Mouse (Mus musculus) CD4-positive, CD25-positive, alpha-beta regulatory T cell, adult 2 months (primary cell): ENCODE measurements at regions not wholly inside any gene's neighbourhood (a gene's known extent, or its start where the extent isn't known, plus 50 kb on each side); places are given as distances from the start of the nearest gene placed in this dataset.

Experiments
- DNase-seq: peaks from one replicate; pipeline ENCODE4 v3.0.0-alpha.2; 2012; ENCODE audit warnings: low read depth, low spot score

DNA sequence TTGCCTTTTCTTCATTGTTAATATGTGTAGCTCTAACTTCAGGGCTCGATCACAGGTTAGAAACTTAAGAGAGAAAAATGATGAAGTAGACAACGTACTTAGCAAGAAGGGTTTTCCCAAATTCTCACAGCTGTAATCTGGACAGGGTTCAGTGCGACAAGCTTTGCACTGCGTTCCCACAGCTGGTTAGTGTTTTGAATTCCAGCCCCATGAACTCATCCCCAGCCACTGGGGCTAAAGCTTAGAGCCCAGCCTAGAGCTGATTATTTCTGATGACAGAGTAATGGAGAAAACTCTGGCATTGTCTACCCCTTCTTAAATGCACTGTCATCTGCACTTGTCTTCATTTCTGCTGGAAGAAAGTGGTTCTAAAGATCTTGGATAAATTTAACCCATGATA lies 319.7 kb upstream of the Jag1 start:
- DNase-seq: no peak

DNA sequence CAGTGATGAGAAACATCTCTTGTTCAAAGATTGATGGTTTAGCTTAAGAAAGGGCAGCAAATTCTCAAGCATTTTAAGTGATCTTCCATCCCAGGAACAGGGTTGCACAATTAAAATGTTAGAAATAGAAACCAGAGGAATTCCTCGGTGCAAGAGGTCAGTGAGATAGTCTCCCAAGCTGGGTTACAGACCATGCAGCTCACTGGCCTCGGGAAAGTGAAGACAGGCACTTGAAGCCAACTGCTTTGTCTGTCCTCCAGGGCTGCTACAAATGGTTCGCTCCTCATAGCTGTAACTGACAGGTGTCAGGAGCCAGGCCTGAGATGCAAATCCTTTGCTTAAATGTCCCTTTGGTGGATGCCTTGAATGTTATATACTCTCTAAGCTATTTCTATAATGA lies 306.2 kb upstream of the Jag1 start:
- DNase-seq: no peak

DNA sequence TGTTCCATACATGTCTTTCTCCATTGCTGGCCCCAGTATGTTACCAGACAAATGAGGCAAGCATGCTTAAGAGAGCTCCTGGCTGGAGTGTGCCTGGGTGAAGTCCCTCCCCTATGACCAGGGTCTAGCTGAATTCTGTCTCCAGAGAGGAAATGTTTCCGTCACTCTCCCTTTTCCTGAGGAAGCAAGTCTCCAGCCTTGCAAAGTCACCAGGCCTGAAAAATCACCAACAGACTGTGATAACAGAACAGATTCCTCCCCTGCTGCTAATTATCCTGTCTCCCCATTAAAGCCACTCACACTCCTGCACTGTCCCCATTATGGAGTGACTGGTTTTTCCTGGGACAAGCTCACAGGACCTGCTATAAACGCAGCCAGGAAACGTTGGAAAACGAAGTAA lies 303.2 kb upstream of the Jag1 start:
- no peak for DNase-seq

DNA sequence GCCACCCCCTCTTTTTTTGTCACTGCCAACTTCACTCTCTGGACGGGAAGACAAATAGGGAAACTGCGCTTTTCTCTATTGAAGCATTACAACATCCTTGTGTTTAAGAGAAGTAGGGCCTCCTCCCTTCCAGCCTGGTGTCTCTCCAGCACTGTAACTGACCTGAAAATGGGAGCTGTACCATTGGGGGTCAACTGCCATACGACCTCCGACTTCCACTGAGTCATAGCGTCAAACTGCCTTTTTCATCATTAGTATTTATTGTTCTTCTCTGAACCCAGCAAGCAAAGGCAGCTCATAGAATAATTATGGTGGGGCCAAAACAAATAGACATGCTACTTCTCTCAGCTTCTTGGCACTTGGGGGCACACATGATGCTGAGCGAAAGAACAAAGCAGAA lies 301.2 kb upstream of the Jag1 start:
- no peak for DNase-seq

DNA sequence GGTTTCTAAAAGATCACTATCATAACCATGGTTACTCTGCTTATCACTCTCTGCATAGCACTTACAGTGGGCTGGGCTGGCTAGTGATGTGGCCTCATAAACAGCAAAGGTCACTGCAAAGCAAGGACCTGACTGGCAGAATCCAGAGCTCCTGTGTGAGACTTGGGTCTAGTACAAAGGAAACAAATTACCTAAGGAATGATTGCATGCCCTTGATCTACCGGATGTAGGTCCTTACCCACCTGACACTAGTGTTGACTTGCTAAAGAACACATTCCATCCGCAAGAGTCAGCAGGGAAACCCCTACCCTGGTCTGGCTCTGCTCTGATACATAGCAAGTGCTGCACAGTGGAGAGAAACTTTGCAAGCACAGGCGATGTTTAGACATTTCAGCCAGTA lies 297.0 kb upstream of the Jag1 start:
- DNase-seq: no peak

DNA sequence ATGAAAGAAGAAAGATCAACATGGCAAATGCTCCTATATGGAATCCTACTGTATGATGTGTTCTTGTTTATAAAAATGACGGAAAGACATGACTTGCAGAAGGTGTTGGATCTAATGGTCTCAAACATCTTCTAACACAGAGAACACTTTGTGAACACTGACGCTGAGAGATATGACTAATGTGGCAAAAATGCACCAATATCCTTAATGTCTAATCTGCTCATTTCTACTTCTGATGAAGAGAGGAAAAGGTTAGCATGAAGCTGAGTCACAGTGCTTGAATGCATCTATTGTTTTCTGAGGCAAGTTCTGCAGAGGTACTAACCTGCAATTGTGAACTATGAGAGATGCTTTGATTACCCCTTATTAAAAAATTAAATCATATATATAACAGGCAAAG lies 293.2 kb upstream of the Jag1 start:
- no peak for DNase-seq

DNA sequence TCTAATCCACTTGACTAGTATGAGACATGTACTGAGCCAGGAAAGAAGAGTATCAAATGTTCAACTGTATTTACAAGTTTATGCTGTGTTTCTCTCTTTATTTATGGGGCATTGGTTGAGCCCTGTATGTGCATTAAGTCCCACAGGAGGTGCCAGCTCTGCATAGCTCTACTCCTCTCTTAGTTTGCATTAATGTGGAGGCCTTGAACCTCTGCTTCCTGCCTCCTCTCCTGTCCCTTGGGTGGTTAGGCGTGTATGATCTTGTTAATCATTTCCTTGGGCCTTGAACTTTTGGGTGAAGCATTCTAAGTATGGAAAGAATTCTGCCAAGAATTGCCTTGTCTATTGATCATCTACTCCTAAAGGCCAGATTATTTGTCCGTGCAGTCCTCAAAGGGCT lies 291.9 kb upstream of the Jag1 start:
- DNase-seq: no peak

DNA sequence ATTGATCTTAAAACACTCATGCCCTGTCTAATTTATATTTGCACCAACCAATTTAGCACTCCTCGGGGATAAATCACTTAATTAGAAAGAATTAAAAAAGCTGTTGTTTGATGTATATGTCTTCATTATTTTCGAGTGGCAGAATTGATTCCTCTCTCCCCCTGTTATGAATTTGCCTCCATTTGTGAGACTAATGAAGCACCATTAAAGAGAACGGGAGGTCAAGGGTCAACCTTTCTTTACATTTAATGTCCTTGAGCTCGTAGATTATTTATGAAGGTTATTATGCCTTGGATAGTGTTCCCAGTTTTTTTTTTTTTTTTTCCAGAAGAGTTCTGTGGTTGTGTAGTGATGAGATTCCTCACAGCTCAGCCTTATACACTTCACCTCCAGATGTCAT lies 277.0 kb upstream of the Jag1 start:
- no peak for DNase-seq

DNA sequence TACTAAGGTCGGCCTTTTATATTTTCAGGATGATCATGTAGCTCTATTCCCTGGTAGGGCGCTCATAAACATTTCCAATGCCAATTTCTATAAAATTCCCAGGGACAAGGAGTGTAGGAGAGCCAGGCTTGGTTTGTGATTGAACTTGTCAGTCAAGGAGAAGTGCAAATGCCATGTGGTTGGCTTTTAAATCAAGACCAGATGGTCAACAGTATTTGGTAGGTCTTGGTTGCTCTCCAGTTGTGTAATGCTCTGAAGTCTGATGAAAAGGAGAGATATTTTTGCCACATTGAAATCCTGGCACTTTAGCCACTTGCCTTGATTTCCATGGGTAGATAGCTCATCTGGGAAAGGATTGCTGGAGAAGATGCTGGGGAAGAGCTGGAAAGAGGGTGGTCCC lies 263.4 kb upstream of the Jag1 start:
- DNase-seq: no peak

DNA sequence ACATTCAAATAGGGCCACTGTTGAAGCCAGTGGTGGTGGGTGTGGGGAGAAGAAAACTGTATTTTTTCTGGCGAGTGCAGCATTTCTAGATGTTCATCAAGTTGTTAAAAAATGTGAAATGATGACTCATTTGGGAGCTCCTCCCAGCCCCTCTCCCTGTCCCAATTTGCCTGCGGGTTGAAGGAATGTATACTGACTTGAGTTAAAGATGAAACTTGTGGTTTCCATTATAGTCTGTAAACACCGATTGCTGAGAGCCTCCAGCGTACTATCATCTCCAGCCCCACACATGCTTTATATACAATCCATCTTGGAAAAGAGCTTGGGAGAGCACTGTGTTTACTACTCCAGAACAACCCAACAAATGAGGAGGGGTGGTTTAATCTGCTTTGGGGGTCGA lies 258.9 kb upstream of the Jag1 start:
- DNase-seq: no peak

DNA sequence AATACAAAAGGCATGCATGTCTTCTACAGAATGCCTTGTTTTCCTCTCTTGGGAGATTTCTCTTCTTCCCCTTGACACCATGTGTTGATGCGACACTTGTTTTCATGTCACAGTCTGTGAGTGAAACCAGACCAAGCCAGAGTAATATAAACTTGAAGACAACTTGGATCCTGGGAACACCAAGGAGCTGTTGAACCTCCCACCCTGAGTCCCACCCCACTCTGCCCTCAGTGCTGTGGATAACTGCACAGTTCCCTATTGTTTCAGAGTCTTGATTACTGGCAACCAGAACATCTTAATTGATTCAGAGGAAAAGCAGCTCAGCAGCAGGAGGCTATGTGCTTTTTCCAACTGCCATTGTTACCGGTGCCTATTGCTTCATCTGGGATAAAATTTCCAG lies 254.6 kb upstream of the Jag1 start:
- DNase-seq: no peak

DNA sequence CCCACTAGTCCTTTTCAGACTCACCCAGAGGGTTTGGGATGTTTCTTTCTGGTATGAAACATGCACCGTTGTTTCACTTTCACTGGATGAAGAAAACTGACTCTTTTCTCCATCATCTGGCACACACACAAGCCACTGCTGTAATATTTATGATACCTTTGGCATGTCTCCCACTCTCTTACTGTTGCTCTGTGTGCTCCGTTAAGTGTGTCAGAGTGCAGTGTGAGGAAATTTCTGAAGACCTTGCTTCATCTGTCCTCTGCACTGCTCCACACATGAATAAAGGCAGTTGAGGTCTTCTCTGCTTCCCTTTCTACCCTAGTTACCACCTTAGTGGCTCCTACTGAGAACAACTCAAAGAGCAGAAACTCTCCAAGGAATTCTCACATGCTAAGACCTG lies 246.6 kb upstream of the Jag1 start:
- DNase-seq: no peak

DNA sequence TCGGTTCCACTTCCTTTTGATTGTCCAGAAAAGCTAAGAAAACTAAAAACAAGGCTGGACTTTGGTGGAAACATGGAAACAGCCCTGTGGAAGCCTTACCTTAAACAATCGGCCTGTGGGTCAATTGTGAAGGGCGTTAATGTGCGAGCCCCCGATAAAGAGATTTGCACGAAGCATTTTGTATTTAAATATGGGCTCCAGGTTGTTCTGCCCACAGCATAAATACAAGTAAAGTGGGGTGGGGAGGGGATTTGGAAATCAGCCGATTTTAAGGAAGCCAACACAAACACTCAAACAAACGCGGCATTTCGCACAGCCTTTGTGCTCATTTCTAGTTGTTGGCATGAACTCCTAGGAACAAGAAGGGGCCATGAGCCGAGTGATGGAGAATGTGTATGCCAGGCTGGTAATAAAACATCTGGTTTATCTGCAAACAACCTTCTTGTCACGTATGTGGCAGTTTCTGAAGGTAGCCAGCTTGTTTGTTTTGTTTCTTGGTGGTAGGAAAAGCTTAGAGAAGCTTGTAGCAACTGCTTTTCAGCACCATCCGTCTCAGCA lies 240.8 kb upstream of the Jag1 start:
- DNase-seq: no peak

DNA sequence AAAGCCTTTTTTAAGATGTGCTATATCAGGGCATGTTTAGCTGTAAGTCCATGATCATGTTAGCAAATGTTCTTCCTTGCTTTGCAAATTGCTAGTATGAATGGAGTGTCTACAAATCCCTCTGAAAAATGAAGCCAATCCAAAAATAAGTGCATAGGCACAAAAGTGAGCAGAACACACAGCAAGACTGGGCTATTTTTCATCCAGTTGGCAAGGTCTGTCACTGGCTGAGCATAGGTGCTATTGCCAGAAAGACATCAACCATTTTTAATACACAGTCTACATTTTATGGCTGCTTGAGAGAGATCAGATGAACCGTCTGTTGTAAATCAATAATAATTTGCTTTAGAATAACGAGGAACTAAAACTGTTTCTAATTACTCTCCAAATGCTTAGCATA lies 227.3 kb upstream of the Jag1 start:
- no peak for DNase-seq

DNA sequence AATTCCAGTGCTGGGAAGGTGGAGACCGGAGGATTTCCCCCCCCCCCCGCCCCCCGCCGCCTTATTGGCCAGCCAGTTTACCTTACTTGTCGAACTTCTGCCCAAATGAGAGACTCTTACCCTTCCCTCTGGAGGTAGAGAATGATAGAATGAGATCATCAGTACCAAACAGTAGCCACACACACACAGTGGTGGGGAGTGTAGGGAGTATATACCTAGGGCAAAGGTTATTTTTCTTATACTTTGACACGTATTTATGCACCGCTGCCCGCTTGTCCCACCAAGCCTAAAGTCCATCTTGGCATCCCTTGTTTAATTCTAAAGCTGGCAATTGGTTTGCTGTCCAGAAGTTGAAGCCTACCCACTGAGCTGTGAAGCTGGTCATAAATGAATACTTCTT lies 213.6 kb upstream of the Jag1 start:
- no peak for DNase-seq

DNA sequence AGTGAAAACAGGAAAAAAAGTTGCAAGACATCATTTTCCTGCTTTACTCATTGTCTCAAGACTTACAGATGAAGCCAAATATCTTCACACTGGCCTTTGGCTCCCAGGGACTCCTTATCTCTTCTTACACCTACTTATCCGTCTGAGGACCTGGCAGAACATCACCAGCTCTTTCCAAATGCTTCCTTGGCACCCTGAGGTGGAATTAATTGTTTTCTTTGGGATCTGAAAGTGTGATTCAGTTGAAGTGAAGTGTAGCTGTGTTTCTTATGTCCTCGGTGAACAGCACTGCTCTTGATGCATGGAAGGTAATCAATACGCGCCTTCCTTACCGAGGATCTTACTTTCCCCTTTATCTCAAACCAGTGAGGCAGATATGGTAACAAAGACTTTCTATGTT lies 207.0 kb upstream of the Jag1 start:
- no peak for DNase-seq

DNA sequence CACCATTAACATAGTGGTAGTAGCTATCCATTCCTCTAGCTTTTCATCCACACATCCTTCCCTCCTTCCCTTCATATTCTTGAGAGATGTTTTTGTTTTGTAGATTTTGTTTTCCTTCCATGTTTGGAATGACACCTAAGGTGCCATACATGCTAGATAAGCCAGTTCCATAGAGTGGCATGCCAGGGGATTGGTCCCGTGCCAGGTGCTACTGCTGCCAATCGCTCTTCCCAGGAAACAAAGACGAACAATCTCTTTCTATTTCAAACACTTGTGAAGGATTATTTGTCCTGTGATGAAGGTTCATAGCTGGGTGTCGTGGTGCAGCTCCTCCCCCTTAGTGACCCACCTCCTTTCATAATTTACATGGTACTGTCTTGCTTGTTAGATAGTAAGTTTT lies 194.1 kb upstream of the Jag1 start:
- no peak for DNase-seq

DNA sequence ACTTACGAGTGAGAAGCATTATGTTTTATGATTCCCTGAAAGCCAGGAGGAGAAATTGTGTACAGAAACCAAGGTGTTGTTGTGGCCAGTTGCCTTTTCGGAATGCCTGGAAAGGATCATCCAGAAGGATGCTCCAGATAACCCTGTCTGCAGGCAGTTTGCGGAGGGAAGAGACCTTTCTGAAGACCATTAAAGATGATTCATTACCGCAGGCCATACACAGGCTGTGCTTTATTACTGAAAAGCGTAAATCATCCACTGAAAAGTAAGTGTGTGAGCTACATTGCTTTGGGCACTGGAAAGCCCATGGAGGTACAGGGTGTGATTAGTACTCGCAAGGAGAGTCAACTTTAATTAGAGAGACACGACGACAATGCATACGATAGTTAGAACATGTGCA lies 191.7 kb upstream of the Jag1 start:
- no peak for DNase-seq

DNA sequence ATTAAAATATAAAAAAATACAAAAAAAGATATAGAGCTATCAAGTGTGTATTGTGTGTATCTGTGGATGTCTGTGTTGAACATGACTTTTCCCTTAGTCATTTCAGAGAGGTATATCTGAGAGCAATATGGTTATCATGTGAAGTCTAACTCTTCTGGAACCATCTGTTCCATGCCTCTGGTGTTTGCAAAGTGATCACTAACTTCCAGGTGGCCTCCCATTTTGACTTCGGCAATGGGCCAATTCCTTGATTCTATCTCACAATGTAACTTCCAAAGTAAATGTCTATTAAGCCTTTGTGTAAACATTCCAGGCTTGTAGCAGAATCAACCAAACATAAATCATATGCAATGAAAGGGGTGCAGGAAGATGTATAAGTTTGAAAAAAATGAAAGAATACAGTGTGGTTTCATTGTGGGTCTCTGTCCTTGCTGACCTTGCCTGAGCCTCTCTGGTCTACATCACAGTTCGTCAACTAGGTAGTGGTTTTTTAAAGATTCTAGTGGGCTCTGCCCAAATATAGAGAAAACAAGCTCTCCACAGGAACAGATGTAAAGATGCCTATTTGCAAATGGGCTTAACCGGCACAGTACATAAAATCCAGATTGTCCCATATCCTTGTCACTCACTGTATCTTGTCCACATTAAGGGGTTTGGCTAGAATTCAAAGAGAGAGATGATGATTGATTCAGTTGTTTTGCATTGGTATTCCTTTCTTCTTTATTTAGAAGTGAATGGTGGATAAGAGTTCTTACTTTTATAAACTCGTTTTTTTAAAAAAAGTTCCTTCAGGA lies 185.2 kb upstream of the Jag1 start:
- DNase-seq: no peak

DNA sequence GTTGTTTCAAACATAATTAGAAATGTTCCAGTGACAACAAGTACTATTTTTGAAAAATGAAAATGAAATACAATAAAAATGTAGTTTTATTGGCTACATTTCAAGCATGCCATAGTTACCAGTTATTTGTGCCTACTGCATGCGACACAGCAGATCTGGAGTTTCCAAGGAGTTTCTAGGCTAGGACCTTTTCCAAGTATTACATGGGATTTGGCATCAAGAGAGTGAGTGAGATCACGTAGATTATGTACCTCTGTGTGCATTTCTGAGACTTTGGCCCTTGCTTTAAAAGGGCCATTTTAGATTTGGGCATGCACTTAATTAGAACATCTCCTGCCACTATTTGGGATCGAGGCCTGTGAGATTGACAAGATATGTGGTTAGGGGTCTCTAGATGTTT lies 172.8 kb upstream of the Jag1 start:
- no peak for DNase-seq

DNA sequence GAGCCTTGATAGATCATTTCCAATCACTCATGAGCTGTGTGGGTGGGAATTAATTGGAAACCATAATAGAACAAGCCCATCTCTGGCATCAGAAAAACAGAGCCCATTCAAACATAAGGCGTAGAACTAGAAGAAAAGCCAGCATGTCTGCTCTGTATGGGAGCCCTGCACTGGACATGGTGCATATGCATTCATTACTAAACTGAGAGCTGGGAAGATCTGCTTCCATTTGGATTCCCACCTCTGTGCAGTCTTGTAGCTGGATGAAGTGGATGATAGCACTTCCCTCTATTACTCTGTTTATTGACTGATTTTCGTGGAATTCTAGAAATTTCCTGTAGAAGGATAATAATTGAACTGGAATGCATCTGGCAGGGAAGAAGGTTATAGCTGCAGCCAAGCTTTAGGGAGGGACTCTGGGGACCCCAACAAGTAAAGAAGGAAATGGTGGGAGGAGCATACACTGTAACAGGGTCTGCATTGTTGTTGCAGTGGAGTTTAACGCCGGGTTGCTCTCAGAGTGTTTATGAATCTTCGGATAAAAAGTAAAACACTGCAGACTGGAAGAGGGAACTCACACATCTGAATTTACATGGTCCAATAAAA lies 155.2 kb upstream of the Jag1 start:
- no peak for DNase-seq

DNA sequence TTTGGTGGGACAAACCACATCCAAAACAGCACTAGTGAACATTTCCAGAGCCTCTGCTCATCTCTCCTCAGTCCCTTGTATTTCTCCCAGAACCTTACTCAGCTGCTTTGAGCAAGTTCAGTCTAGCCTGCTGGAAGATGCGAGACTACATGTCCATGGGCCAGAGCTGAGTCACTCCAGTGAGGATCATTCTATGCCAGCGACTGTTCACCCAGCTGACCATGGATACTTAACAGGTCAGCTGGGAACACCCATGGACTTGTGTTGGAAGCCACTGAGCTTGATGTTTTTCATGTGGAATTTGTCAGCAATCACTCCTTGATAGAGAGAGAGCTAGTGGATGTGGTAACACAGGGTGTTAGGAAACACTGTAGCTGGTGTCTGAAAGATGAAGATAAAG lies 146.5 kb upstream of the Jag1 start:
- DNase-seq: no peak

DNA sequence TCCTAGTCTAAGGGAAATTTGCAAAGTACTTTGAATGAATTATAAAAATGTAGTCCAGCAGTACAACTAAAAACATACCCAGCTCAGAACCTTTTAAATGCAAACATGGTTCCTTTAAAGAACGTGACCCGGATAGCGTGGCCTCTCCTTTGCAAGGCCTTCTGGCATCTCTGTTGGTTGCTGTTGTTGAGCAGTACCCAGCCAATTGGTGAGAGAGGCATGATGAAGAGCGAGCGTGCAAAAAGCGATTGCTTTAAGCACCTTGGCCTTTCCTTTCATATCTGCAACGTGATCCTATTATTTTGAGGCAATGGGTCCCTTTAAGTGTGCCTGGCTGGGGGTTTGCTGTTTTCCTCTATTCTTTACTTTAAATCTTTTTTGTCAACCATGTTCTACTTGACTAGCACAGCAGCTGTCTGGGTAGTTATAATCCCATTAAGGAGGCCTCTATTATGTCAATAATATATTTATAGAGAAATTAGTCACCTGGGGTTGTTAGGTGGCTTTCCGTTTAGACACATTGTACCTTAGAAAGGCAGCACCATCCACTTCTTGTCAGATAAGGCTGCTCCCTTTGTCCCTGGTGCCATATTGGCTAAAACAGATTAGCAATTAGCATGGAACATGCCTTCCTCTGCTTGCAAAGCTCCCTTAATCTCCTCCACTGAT lies 141.5 kb upstream of the Jag1 start:
- DNase-seq: no peak
